Mouse (Mus musculus) myocyte (in vitro differentiated cells): ENCODE data around the gene Gm10053.

Experiments used
- MAX ChIP-seq: IDR thresholded peaks from one replicate; pipeline ENCODE4 v1.6.1; 2011; ENCODE audit warnings: low read depth, mild to moderate bottlenecking, control low read depth
- MYOG ChIP-seq, 3 experiments: IDR thresholded peaks; one replicate each; pipeline ENCODE4 v1.6.1; 2011; ENCODE audit warnings: control low read depth in 2 of 3, low read depth in 2 of 3, mild to moderate bottlenecking in 2 of 3; ENCODE audit not compliant: insufficient read length in 2 of 3, control insufficient read depth in 1 of 3, insufficient read depth in 1 of 3
- POLR2A ChIP-seq: IDR thresholded peaks from one replicate; pipeline ENCODE4 v1.6.1; 2011; ENCODE audit warnings: low read depth, mild to moderate bottlenecking, control low read depth, moderate library complexity; ENCODE audit not compliant: insufficient read length
- POLR2AphosphoS2 ChIP-seq: IDR thresholded peaks from one replicate; pipeline ENCODE4 v1.6.1; 2011; ENCODE audit warnings: low read depth, control low read depth; ENCODE audit not compliant: insufficient read length
- TCF12 ChIP-seq: IDR thresholded peaks from one replicate; pipeline ENCODE4 v1.6.1; 2011; ENCODE audit warnings: mild to moderate bottlenecking, control low read depth; ENCODE audit not compliant: poor library complexity, insufficient read depth, severe bottlenecking

- no peak for TF ChIP-seq POLR2A
- no peak for TF ChIP-seq MAX
- TF ChIP-seq TCF12 = no peak
- no peak for TF ChIP-seq MYOG (IDR thresholded peaks at IDR 0.05; ENCODE audit: control insufficient read depth in 1 of 3, insufficient read depth in 1 of 3, insufficient read length in 2 of 3, low read depth in 2 of 3)
- no peak for TF ChIP-seq POLR2AphosphoS2
Observed at GRCm38 (mm10) chr19:24900581-24901220, 25.2 kb downstream of the Gm10053 start, which contains the start of gene Foxd4.
